Mouse (Mus musculus) heart, adult 2 months (tissue): Measurements from ENCODE around the gene Asb8. TPM values are rescaled to one million over a fixed set of nuclear protein-coding genes. Genes with fewer than 3 reads are reported as not detected.
A peak's percentile ranks its signal among the peaks of the same experiment; 100 is the strongest.

Source experiments
- DNase-seq, 2 experiments: peaks; one replicate each; pipeline ENCODE4 v3.0.0; 2021
- H3K27ac ChIP-seq: fragments of 200-600 bp; 2 replicates; pipeline ENCODE4 v1.8.1; 2022
- H3K27me3 ChIP-seq: fragments of 200-500 bp; 2 replicates; pipeline ENCODE4 v1.6.1; 2012; ENCODE audit warnings: mild to moderate bottlenecking, low read length, inconsistent platforms, mixed read lengths; ENCODE audit not compliant: control insufficient read depth, insufficient read depth
- H3K36me3 ChIP-seq: fragments of 200-500 bp; 2 replicates; pipeline ENCODE4 v1.6.1; 2012; ENCODE audit warnings: low read length, inconsistent platforms; ENCODE audit not compliant: control insufficient read depth, insufficient read depth
- H3K4me1 ChIP-seq: fragments of 200-500 bp; 2 replicates; pipeline ENCODE4 v1.6.1; 2011; ENCODE audit warnings: low read length; ENCODE audit not compliant: control insufficient read depth, insufficient read depth
- H3K4me3 ChIP-seq: fragments of 200-600 bp; 2 replicates; pipeline ENCODE4 v1.8.1; 2022
- H3K79me2 ChIP-seq: fragments of 200-500 bp; replicated peaks from 2 replicates; pipeline ENCODE4 v1.6.1; 2012; ENCODE audit warnings: mild to moderate bottlenecking, inconsistent platforms, low read length, moderate library complexity, mixed read lengths; ENCODE audit not compliant: control insufficient read depth, insufficient read depth
- H3K9ac ChIP-seq: fragments of 200-500 bp; 2 replicates; pipeline ENCODE4 v1.6.1; 2012; ENCODE audit warnings: low read depth, mild to moderate bottlenecking, control low read depth, inconsistent platforms, low read length, mixed read lengths
- CTCF ChIP-seq: fragments of 200-600 bp; IDR thresholded peaks from 2 replicates; pipeline ENCODE4 v1.8.1; 2022; ENCODE audit warnings: antibody characterized with exemption, mild to moderate bottlenecking, moderate library complexity
- EP300 ChIP-seq: fragments of 200-500 bp; IDR thresholded peaks from 2 replicates; pipeline ENCODE4 v1.6.1; 2011; ENCODE audit warnings: low read depth, low read length, control low read depth; ENCODE audit not compliant: insufficient read depth
- POLR2A ChIP-seq: fragments of 200-500 bp; IDR thresholded peaks from 2 replicates; pipeline ENCODE4 v1.6.1; 2011; ENCODE audit warnings: mild to moderate bottlenecking, low read depth, low read length, control low read depth; ENCODE audit not compliant: insufficient read depth
- WGBS: fragments of 180-500 bp; shearing (Covaris S2); methylation state at CpG from one replicate; pipeline ENCODE4 v1.1.7; 2018; 5-methylcytosine and 5-hydroxymethylcytosine counted together
- intact Hi-C: fragments of 180-260 bp; cut with DNase I; formaldehyde crosslinking; loops from one replicate; pipeline ENCODE4 v1.15.1; 2025
- polyA plus RNA-seq: library from polyadenylated mRNA; depleted of rRNA; stranded (reverse); fragments of >200 nt; gene quantifications from 2 replicates; pipeline ENCODE4 v1.2.3, GENCODE M21; 2012
- total RNA-seq, 2 experiments: library from RNA; stranded (reverse); gene quantifications; 2 replicates each; pipeline ENCODE4 v1.2.3; 2021

Asb8 gene
- total and polyA plus RNA-seq, 3 experiments, result 104 to 118 (median 105) TPM

DNA sequence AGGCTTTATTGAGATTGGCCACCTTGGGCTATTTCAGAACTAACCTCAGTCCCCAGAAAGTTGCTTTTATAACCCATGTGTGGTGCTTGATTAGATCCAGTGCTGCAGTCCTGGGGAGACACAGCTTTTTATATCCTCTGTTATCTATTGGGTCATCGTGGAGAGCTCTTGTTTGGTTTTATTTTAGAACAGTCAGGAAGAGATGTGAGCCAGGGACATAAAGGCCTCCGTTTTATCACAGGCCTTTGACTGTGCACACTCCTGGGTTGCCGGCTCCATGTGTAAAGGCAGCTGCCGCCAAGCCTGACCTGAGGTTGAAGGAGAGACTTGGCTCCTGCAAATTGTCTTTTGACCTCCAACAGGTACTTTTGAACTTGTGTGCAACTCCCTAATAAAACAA lies 2.9 kb downstream of the Asb8 start:
- no peak for DNase-seq
- no peaks in the 10 kb centered on the region for H3K27me3 ChIP-seq
- 24% methylated on average over 4 of the region's 4 CpGs for WGBS
- no peak overlapping the region for H3K4me3 ChIP-seq
- peaks cover 4% of the 10 kb centered on the region for H3K36me3 ChIP-seq
- peak overlapping the region; percentile 38 for H3K27ac ChIP-seq
- TF ChIP-seq CTCF, result no peak
- no peak for TF ChIP-seq EP300
- no peak for TF ChIP-seq POLR2A
- H3K79me2 ChIP-seq, result no peaks in the 10 kb centered on the region
- no peaks in the 10 kb centered on the region for H3K4me1 ChIP-seq
- intact Hi-C loops, result no loop called here
- no peak overlapping the region for H3K9ac ChIP-seq

DNA sequence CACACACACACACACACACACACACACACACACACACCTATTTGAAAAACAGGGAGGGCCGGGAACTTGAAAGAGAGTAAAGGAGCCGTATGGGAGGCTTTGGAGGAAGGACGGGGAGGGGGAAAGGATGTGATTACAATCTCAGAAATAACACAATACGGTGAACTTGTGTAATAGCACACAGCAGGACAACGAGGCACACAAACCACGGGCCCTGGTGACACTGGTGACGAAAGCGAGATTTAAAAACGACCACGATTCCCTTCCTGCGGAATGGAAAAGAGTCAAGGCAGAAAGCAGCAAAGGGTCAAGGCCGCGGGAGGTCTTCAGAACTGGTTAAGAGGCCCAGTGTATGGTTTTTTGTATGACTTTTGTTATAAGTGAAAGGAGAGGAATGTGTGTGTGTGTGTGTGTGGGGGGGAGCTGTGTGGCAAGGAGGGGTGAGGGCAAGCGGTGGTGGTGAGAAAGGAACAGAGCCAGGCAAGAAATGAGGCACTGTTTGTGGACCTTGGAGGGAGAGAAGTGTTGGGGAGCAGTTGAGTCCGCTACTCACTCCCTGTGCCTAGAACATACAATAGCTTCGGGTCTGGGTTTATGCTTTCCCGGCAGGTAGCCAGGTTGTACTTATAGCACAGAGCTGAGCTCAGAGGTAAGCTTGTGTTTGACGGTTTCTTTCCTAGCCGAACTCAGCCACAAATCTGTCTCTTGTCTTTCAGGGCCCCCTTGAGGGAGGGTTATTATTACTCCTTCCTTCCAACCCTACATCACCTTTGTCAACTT lies 4.2 kb downstream of the Asb8 start:
- no peak overlapping the region for H3K9ac ChIP-seq
- H3K36me3 ChIP-seq, result peaks cover 4% of the 10 kb centered on the region
- TF ChIP-seq CTCF (no peak), EP300 (no peak), POLR2A (no peak)
- no peak overlapping the region for H3K27ac ChIP-seq
- intact Hi-C loops, result no loop called here
- no peak for DNase-seq
- H3K79me2 ChIP-seq, result no peaks in the 10 kb centered on the region
- no peaks in the 10 kb centered on the region for H3K27me3 ChIP-seq
- 58% methylated on average over 19 of the region's 19 CpGs for WGBS
- no peak overlapping the region for H3K4me3 ChIP-seq
- no peaks in the 10 kb centered on the region for H3K4me1 ChIP-seq

DNA sequence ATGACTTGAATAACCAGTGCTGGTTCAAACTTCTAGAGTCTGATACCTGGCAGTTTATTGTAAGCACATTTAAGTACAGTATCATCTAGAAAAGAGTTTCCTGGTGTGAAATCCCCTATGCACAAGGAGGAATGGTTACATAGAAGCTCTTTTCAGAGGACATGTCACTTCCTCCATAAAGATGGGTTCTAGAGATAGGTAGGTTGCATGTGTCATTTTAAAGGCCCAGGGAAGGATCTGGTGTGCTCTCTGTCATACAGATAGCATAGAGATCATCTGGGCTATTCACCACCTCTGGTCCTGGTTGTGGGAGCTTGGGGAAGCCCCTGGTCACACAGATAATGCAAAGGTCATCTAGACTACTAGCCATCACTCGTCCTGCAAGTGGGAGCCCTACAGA lies 8.2 kb downstream of the Asb8 start:
- TF ChIP-seq EP300 (no peak), CTCF (no peak), POLR2A (no peak)
- H3K27me3 ChIP-seq, result no peaks in the 10 kb centered on the region
- no peak overlapping the region for H3K4me3 ChIP-seq
- 50% methylated on average over 1 of the region's 1 CpGs for WGBS
- no peak for DNase-seq
- no peak overlapping the region for H3K9ac ChIP-seq
- no peaks in the 10 kb centered on the region for H3K79me2 ChIP-seq
- H3K4me1 ChIP-seq, result no peaks in the 10 kb centered on the region
- H3K36me3 ChIP-seq, result peaks cover 3% of the 10 kb centered on the region
- no peak overlapping the region for H3K27ac ChIP-seq
- intact Hi-C loops, result no loop called here

DNA sequence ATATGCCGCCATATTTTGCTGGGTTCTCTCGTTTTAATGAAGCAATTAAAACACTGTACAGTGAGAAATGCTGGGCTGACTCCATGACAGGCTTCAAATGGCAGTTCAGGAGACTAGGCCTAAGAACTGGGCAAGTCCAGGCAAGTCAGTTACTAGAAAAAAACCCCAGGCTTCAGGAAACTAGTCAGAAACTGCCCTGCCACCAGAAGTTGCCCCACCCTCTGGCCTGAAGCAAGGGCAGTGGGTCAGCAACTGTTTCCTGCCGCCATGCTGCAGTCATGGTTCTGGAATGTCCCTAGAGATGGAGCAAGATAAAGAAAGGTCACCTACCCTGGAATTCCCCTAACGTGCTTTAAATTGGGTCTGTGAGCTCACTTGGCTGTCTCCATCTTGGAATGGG lies 9.5 kb downstream of the Asb8 start:
- WGBS, result 62% methylated on average over 4 of the region's 4 CpGs
- H3K79me2 ChIP-seq, result no peaks in the 10 kb centered on the region
- intact Hi-C loops, result no loop called here

DNA sequence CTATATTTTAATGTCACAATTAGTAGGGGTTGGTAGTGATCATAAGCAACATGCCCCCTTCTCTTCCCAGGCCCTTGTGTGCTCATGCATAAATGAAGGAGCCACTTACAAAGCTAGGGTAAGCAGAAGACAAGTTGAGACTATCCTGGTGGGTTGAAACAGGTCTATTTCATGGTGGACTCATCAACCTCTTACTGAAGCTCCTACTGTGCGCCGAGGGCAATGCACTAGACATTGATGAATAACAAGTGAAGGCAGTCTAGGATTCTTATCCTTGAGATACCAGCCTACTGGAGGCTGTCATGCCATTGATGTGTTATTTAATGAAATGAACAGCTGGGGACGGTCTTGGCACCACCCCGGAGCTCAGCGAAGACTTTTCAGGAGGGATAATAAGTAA lies 10.2 kb downstream of the Asb8 start:
- Histone ChIP-seq H3K4me1 (no peaks in the 10 kb centered on the region), H3K4me3 (no peak overlapping the region), H3K9ac (no peak overlapping the region), H3K36me3 (no peaks in the 10 kb centered on the region), H3K27ac (no peak overlapping the region), H3K79me2 (no peaks in the 10 kb centered on the region), H3K27me3 (no peaks in the 10 kb centered on the region)
- 86% methylated on average over 5 of the region's 5 CpGs for WGBS
- intact Hi-C loops, result no loop called here
- no peak for TF ChIP-seq EP300
- no peak for TF ChIP-seq POLR2A
- no peak for TF ChIP-seq CTCF
- no peak for DNase-seq

More for the DNA sequence above, 9.5 kb downstream of the Asb8 start:
- no peaks in the 10 kb centered on the region for H3K27me3 ChIP-seq
- no peaks in the 10 kb centered on the region for H3K4me1 ChIP-seq
- TF ChIP-seq CTCF, result no peak
- TF ChIP-seq EP300, result no peak
- no peak for TF ChIP-seq POLR2A
- no peaks in the 10 kb centered on the region for H3K36me3 ChIP-seq
- DNase-seq, result no peak
- no peak overlapping the region for H3K4me3 ChIP-seq
- H3K27ac ChIP-seq, result no peak overlapping the region
- no peak overlapping the region for H3K9ac ChIP-seq

DNA sequence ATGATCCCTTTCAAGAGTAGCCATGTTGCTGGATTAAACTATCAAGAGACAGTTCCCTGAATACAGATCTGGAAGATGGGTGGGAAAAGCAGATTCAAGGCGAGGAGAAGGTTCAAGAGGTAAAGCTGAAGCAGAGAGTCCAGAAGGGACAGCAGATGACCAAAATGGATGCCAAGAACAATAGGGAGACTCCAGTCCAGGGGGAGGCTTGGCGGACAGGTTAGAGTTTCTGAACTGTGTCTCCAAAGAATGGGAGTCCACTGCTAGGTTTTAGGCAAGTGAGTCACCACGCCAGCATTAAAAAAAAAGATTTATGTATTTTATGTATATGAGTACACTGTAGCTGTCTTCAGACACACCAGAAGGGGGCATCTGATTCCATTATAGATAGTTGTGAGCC lies 10.8 kb downstream of the Asb8 start:
- intact Hi-C loops, result loop anchor here (1.0 to 5.0 kb wide), 2 partner anchors 47 to 65 kb away; no protein-coding TSS in a partner anchor
- no peak overlapping the region for H3K27ac ChIP-seq
- no peak for DNase-seq
- TF ChIP-seq POLR2A (no peak), CTCF (no peak), EP300 (no peak)
- H3K9ac ChIP-seq, result no peak overlapping the region
- H3K36me3 ChIP-seq, result no peaks in the 10 kb centered on the region
- H3K27me3 ChIP-seq, result no peaks in the 10 kb centered on the region
- H3K79me2 ChIP-seq, result no peaks in the 10 kb centered on the region
- H3K4me1 ChIP-seq, result no peaks in the 10 kb centered on the region
- no peak overlapping the region for H3K4me3 ChIP-seq
- 82% methylated on average over 3 of the region's 3 CpGs for whole genome bisulfite sequencing
